15 mouse cellular contexts compared by ENCODE assay signal in genomic region chrX:11996489-11996888, GRCm38 (mm10).
"Had no signal": no experiment of that assay in that cellular context is flagged by ENCODE, and none has a peak within 500 bp of the region (broad histone marks: within the 10 kb centered on the region; RNA-seq: fewer than 3 reads in every experiment).

No protein-coding gene starts in this region.

- DNase-seq: kidney, adult 11 months; kidney, postnatal 25 days; layer of hippocampus, adult 9-11 months; lung, postnatal 4 days; midbrain, embryonic 14.5 days; right cerebral cortex, adult 18-20 months; right cerebral cortex, postnatal 14 days; thymus, adult 18-20 months; thymus, postnatal 36 days had no signal

- H3K4me2 ChIP-seq: intestine, embryonic 15.5 days; lung, embryonic 15.5 days; midbrain, embryonic 11.5 days had no signal

- H3K36me3 ChIP-seq: intestine, embryonic 15.5 days; lung, embryonic 15.5 days had no signal

- H3K27ac ChIP-seq: intestine, embryonic 15.5 days; kidney, postnatal 0 days; layer of hippocampus, adult 2 months; left cerebral cortex, adult 2 months; lung, embryonic 15.5 days had no signal

- H3K9ac ChIP-seq: intestine, embryonic 15.5 days; lung, embryonic 15.5 days had no signal

- ATAC-seq: intestine, embryonic 15.5 days had no signal

- H3K9me3 ChIP-seq: intestine, embryonic 15.5 days; lung, embryonic 15.5 days had no signal

- H3K4me3 ChIP-seq: intestine, embryonic 15.5 days; layer of hippocampus, adult 2 months; left cerebral cortex, adult 2 months; lung, embryonic 15.5 days had no signal
